Mouse (Mus musculus) monocyte, adult 5-6 weeks (primary cell): ENCODE measurements at regions not wholly inside any gene's neighbourhood (a gene's known extent, or its start where the extent isn't known, plus 50 kb on each side); places are given as distances from the start of the nearest gene placed in this dataset.

Source experiments
- ATAC-seq: fragments of 153-309, 156-312 bp; replicated peaks from 2 replicates; pipeline ENCODE4 v1.8.0; 2017; ENCODE audit warnings: mild to moderate bottlenecking; ENCODE audit not compliant: low TSS enrichment, insufficient number of reproducible peaks, severe bottlenecking, poor library complexity, low FRiP score

DNA sequence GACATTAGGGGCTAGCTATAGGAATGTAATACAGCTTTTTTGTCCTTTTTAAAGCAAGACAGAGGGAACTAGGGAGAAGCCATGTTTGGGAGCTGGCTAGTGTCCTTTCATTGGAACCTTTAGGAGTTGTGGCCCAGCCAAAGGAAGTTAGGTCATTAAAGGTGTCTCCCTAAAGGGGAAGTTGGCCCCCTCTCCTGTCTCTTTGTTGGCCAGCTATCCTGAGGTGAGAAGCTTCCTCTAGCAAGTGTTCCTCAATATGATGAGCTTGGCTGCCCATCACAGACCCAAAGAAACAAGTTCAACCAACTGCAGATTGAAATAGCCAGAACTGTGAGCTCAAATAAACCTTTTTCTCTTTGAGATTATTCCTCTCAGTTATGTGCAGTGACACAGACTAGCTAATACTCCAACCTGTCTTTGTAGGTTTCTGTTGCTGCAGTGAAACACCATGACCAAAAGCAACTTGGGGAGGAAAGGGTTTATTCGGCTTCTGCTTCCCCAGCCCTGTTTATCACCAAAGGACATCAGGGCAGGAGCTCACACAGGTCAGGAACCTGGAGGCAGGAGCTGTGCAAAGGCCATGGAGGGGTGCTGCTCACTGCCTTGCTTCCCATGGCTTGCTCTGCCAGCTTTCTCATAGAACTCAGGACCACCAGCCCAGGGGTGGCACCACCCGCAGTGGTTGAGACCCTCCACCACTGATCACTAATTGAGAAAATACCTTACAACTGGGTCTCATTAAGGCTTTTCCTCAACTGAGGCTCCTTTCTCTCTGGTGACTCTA lies 94.0 kb upstream of the Ccn6 start:
- no peak for ATAC-seq

DNA sequence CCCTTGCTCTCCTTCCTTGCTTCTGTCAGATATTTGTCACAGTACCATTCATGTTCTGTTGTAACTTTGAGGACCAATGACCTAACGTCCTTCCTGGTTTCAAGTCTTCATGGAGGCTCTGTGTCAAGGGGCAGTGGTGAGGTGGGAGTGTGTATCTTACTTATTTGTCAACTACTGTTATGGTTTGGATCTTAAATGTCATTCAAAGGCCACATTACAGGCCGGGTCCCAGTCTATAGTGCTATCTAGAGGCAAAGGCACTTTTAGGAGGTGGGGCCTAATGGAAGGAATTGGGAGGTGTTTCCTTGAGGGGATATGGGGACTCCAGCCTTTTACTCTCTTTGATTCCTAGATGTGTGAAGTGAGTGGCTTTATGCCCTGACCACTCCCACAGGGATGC lies 91.0 kb upstream of the Ccn6 start:
- ATAC-seq = no peak

DNA sequence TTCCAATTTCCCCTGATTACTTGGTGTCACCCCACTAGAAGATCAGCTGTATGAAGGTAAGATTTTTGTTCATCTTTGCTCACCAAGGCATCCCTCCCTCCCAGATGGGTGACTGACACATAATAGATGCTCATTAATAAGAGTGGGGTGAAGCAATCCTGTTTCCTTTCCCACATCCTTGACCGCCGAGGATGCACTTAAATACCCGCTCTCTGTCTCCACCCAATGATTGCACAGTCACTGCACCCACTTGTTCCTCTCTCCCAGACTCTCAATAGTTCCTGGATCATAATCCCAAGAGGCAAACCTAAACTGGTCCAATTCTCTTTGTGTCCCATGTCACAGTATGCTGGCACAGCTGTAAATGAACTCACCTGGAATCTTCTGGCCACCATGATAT lies 86.4 kb upstream of the Ccn6 start:
- no peak for ATAC-seq

DNA sequence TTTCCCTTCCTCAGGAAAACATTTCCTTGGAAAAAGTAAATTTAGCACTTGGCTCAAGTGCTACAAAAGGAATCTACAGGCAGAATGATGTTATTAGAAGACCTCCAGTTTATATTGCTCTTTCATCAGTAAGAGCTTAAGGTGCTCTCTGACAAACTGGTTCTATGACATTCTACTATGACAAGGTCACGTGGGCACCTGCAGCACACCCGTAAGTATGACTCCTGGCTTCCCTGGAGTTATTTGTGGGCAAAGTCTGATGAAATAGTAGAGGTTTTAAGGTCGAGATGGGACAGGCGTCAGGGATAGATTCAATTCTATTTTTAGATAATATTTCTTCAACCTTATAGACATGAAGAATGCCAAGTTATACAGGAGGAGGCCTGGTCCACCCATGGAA lies 84.9 kb upstream of the Ccn6 start:
- ATAC-seq = no peak

DNA sequence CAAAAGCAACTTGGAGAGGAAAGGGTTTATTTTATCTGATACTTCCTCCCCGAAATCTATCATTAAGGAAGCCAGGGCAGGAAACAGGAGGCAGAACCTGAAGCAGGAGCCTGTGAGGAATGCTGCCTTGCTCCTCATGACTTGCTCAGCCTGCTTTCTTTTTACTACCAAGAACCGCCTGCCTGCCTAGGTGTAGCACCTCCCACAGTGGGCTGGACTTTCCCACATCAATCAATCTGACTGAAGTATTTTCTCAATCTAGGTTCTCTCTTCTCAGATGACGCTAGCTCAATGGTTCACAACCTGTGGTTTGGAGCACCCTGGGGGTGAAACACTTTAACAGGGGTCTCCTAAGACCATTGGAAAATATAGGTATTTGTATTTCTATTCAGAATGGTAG lies 83.4 kb upstream of the Ccn6 start:
- ATAC-seq = no peak

DNA sequence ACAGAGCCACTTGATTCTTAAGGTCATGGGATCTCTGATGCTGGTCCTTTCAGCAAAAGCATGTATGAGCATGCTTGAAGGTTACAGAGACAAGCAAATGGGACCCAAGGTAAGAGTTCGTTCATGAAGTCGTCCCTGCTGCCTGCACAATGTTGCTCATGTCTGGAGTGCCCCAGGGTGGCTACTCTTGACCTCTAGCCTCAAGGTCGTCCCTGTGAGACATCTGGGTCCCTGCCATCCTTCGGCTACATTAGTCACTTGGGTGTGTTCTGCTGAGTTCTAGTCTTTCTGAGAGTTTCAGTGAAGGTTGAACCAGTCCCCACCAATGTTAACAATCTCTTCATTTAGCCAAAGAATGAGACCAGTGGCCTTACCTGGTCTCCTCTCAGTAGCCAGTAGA lies 81.5 kb upstream of the Ccn6 start:
- ATAC-seq = no peak

DNA sequence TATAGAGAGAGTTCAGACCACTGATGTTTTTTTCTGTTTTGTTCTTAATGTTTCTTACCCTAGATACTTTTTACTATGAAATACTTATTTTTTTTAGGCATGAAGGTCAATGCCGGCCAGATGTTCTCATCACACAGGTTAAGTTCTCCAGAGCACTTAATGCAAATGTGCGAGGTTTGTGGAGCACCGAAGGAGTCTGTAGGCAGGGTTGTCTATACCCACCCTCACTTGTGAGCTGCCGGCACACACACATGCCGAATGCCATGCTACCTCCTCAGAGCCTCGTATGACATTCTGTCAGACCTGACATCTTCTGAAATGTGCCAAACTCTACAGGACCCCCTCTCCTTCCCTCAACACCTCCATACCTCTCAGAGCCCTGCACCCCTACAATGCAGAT lies 80.5 kb upstream of the Ccn6 start:
- no peak for ATAC-seq

DNA sequence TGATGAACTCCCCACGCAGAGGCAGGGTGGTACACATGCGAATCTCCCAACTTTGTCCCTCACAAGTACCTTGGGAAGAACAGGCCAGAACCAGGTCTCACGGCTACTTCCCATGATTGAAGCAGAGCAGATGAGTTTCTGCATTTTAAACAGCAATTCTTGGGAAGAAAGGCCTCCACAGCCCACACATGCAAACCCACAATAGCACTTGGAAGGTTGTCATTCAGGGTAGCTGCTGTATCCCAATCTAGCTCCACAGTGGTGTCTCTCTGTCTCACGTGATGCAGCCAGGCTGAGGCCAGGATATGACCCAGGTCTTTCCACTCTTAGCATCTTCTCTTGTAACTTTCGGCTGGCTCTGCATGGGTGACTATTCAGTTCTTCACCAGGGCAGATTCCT lies 78.8 kb upstream of the Ccn6 start:
- ATAC-seq = no peak

DNA sequence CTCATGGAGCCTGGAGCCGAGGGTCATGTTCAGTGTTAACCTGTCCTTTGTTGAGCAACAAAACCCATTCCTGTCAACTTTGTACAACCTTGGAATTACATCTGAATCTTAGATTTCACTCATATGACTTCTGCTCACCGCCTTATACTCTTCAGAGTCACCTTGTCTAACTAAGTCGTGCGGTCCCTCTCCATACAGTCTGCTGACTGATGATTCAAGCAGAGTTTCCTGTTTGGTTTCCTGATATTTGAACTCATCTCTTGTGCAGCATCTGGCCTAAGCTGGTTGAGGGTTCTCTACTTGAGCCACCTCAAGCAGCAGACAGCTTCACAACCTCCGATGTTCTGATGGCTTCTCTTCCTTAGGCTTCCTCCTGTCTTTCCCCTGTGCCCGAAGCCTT lies 78.3 kb upstream of the Ccn6 start:
- ATAC-seq = no peak

DNA sequence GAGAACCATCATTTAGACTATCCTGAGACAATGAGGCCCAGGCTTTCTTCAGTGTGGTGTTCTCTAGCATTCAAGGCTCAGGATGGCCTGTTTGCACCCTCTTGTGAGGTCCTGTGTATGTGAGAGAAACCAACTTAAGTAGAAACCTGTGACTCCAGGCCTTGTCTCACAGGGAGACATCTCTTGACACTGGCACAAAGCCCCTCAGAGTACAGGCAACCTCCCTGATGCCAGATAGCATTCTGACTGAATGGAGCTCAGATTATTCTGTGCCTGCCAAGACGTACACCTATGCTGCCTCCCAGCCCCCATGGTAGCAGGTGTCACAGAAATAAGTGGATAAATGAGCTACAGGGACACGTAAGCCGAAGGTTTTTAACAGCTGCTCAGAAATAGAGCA lies 77.9 kb upstream of the Ccn6 start:
- ATAC-seq = no peak

DNA sequence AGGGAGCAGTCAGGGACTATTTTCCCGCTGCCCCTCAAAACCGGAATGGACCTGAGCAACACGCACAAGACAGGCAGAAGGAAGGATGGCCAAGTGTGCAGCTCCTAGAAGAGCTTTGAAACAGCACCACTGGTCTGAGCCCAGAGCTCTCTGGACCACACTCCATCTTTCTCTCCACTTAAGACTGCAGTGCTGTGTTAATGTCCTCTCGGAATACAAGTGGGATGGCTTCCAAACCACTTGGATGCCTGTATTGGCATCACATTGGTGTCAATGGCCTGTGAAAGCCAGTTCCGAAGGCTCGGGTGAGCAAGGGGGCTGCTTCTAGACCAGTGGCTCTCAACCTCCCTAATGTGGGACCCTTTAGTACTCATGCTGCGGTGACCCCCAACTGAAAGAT lies 77.4 kb upstream of the Ccn6 start:
- no peak for ATAC-seq

DNA sequence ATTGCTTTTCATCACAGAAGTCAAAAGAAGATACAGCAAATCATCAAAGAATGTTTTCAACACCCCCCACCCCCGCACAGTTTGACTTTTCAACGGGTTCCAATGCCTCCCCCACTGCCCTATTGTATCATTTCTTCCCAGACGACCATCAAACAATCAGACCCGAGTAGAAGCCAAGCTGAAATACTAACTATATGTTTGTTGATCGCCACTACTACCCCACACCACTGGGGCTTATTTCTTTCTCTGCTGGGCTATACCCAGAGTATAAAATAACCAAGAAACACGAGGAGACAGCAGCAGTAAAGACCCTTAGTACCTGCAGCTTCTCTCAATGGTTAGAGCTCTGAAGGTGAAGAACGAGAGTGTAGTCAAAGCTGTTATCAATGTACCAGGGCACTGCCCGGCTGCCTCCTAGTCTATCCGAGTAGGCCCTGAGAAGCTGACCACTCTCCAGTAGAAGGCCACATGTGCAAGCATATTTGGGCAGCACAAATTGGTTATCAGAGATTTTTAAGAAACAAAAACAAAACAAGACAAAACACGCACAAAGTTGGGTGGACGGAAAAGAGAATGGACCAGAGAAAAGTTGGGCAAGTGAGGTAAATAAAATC lies 76.7 kb upstream of the Ccn6 start:
- no peak for ATAC-seq

DNA sequence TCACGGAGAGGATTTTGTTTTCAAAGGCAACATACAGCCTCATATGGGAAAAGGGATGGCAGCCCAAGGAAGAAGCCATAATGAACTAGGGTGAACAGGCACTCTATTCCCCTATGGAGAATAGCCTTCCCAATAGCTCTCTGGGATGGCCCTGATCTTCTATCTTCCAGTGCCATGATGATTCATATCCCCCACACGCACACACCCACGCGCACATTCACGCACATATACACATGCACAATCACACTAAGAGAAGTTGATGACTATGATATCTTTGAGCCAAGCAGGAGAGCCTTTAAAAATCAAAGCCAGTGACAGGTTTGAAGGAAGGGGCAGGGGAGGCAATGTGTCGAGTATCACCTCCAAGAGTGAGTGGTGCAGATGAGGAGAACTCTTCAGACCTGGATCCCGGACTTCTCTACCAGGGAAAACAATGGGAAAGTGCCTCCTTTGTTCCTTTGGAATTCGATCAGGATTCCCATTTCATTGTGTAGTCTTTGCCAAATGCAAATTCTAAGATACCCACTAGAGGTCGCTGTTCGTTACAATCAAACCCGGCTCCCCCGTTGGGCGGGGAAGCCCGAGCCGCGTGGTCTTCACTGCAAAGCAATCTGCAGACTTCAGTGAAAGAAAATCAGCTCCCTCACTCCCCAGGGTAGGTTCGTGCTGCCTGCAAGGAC lies 76.0 kb upstream of the Ccn6 start:
- 0 out of 2 replicates have a peak, but pooled peaks have one; percentile 74 for ATAC-seq

DNA sequence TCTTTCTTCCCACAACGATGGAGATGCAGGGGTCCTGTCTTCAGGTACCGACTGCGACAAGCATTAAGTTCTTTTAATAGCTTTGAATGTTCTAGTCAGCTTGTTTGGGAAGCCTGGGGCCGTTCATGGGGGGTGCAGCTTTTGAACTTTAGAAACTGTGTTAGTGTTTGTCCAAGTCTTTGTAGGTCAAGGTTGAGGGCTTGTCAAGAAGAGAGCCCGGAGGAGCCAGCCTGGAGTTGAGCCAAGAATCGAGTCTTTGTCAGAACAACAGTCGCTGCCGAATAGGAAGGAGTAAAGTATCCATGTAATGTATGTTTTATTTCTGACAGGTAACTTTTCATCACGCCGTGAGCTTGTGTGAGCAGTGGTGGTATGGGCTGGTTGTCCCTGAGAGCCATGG lies 75.0 kb upstream of the Ccn6 start:
- ATAC-seq = no peak

DNA sequence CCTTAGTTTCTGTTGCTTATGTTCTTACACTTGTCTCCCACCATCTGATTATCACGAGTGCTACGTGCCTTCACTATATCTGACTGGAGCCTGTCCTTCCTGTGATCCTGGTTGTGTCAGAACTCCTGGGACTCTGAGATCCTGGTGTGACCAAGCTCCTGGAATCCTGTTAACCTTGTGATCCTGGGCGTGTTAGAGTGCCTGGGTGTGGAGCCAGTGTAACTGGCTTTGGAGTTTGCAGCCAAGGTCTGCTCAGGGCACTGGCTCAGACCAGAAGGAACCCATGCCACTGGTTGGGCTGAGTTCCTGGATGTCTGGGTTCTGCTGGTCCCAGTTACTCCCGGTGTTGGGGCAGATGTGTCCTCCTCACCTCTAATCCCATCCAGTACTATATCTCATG lies 74.0 kb upstream of the Ccn6 start:
- no peak for ATAC-seq

DNA sequence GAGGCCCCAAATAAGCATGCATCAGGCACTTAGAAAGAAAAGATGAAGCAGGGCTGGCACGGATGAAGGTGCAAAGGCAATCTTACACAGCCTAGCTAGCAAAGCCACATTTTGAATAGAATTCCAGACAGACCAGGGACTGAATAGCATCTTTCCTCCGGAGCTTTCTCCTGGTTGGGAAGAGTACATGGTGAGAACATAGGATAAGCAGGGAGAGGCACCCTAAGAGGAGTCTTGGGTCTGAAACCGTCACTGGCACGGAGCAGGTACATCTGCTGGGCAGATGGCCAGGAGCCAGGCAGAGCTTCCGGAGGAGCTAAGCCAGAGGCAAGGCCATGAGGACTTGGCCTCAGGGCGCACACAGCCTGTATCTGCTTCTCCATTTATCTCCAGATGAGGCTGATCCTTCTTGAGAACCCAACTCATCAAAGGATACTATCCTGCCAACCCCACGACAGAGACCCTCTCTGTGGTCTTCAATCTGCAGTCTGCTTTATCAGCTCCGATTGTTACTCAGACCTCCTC lies 70.4 kb upstream of the Ccn6 start:
- no peak for ATAC-seq

DNA sequence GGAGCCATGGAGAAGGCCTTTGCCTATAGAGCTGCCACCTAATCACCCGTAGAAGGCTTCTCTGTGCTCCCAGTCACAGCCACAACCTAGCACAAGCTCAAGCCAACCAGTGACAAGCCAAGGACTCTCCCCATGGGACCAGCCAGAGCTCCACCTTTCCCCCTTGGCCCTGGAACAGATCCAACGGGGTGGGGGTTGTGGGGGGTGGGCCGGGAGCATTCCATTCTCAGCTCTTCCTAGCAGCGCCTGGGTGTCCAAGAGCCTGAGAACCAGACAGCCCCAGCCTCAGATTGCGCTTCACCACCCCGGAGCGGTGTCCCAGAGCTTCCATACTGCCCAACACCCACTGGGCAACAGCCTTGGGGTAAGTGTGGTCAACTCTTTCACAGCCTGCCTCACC lies 69.6 kb upstream of the Ccn6 start:
- ATAC-seq = no peak

DNA sequence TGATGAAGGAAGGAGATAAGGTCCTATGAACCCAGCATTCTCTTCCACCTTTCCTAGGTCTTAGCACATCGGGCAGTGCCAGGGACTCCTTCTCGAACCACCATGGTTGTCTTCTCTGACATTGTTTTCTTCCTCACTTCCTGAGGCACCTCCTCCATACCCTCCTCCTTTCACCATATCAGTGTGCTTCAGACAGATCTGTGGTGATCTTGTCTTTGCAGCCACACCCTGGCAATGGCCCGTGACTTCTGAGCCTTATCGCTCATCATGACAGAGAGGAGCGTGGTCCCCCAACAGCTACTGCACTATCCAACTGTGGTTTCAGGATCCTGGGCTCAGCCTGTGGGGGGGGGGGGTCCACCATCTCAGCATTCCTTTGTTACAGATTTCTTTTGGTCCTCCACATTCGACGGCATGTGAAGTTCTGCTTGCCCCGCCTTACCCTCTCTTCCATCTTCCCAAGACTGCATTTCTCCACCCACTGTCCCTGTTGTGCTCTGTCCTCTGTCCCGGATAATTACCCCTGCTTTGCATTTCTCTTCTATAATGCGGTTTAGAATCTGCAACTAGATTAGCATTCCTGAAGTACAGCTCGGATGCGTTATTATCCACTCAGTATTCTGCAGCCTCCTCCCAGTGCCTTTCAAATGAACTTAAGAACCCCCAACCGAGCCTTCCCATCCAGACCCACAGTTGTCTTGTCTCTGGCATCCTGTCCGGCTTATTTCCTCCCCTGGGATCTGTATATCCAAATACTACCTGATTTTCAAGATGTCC lies 67.2 kb upstream of the Ccn6 start:
- no peak for ATAC-seq

DNA sequence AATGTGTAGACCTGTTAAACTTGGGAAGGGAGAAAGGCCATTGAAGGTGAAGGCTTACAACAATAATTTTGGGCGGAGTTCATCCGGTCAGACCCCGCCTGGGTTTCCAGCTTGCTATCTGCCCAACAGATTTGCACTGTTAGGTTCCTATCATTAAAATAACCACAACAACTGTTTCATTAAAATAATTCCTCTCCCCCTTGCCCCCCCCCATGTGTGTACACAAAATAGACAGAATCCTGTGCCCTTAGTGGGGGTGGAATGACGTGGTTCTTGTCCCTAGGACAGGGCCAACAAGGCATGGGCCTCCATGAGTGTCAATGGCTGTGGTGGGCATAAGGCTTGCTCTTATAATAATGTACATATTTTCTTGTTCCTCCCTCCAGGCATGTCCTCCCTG lies 65.6 kb upstream of the Ccn6 start:
- no peak for ATAC-seq
